Mouse (Mus musculus): ENCODE results near the gene Ltv1. TPM values are rescaled to one million over a fixed set of nuclear protein-coding genes. Genes with fewer than 3 reads are reported as not detected.

Ltv1 gene
- total and polyA plus RNA-seq, 3 experiments, result 29.0 to 68.8 (median 36.7) TPM

- Histone ChIP-seq H3K9me3 (replicated peaks) (no peaks in the 10 kb centered on the region), H3K4me1 (ENCODE audit: insufficient read depth, low read depth, low read length) (peaks cover 5% of the 10 kb centered on the region; the same call in 1 of the 2 replicates), H3K27me3 (ENCODE audit: insufficient read depth, low read length) (peaks cover 23% of the 10 kb centered on the region), H3K4me3 (ENCODE audit: low read depth, low read length) (no peak overlapping the region), H3K36me3 (replicated peaks) (peaks cover 13% of the 10 kb centered on the region)
- TF ChIP-seq TAL1 (conservative IDR thresholded peaks at IDR 0.05; ENCODE audit: low read depth, low read length) (no peak), GATA2 (IDR thresholded peaks at IDR 0.05; ENCODE audit: borderline replicate concordance, low read depth, low read length) (no peak), GATA1 (IDR thresholded peaks at IDR 0.05; ENCODE audit: borderline replicate concordance, low read length) (no peak)
- DNase-seq (ENCODE audit: low spot score) (no peak), ATAC-seq (ENCODE audit: extremely low read depth, insufficient number of reproducible peaks, low FRiP score, poor library complexity, severe bottlenecking) (no peak)
Measured at GRCm38 (mm10) chr10:13171461-13171860, 21.5 kb downstream of the Ltv1 start.

DNA sequence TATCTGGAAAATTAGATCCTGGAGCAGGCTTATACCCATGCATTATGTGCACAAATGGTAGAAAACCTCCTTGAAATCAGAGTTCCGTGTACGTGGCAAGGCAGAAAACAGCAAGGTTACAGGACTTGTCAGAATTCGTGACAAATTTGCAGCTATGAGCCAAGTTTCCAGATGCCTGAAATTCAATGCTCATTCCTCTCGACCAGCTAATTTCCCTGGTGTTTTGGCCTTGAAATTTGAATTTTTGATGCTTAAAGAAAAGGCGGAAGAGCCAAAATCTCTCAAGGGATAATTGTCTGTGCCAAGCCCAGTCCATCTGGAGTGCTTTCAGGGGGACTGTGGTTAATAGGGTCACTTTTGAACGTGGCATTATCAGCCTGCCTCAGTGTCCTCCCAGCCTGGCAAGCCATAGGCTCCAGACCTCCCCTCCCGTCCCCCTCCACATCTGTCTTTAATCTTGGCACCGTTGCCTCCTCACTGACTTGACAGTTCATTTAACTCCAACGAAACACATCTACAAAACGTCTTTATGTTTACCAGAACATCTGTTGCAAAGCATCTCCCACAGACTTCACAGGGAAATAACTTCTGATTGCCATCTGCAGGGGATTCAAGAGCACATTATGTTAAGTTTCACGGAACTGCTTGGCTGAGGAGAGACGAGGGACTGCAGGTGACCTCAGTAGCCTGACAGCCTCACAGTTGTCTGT, 22.1 kb downstream of the Ltv1 start:
- TF ChIP-seq TAL1 (conservative IDR thresholded peaks at IDR 0.05; ENCODE audit: low read depth, low read length) (no peak), GATA1 (IDR thresholded peaks at IDR 0.05; ENCODE audit: borderline replicate concordance, low read length) (no peak)
- H3K4me3 ChIP-seq (ENCODE audit: low read depth, low read length), result no peak overlapping the region

GRCm38 (mm10) chr10:13168461-13168860, 24.5 kb downstream of the Ltv1 start:
- TF ChIP-seq GATA1 (IDR thresholded peaks at IDR 0.05; ENCODE audit: borderline replicate concordance, low read length) (no peak), TAL1 (conservative IDR thresholded peaks at IDR 0.05; ENCODE audit: low read depth, low read length) (no peak), GATA2 (IDR thresholded peaks at IDR 0.05; ENCODE audit: borderline replicate concordance, low read depth, low read length) (no peak), CTCF (IDR thresholded peaks at IDR 0.05; ENCODE audit: low read depth, low read length) (no peak), POLR2AphosphoS5 (IDR thresholded peaks at IDR 0.05; ENCODE audit: insufficient replicate concordance, low read depth, low read length) (no peak)
- Histone ChIP-seq H3K9me3 (replicated peaks) (no peaks in the 10 kb centered on the region), H3K36me3 (replicated peaks) (no peaks in the 10 kb centered on the region), H3K27me3 (ENCODE audit: insufficient read depth, low read length) (peaks cover 23% of the 10 kb centered on the region), H3K4me1 (ENCODE audit: insufficient read depth, low read depth, low read length) (peaks cover 5% of the 10 kb centered on the region; the same call in 1 of the 2 replicates), H3K4me3 (ENCODE audit: low read depth, low read length) (no peak overlapping the region)
- no peak for ATAC-seq (ENCODE audit: extremely low read depth, insufficient number of reproducible peaks, low FRiP score, poor library complexity, severe bottlenecking)
- no peak for DNase-seq (ENCODE audit: low spot score)

More for the DNA sequence above, 22.1 kb downstream of the Ltv1 start:
- Histone ChIP-seq H3K36me3 (replicated peaks) (peaks cover 8% of the 10 kb centered on the region), H3K4me1 (ENCODE audit: insufficient read depth, low read depth, low read length) (peaks cover 5% of the 10 kb centered on the region; the same call in 1 of the 2 replicates), H3K27me3 (ENCODE audit: insufficient read depth, low read length) (peaks cover 23% of the 10 kb centered on the region), H3K9me3 (replicated peaks) (no peaks in the 10 kb centered on the region)
- DNase-seq (ENCODE audit: low spot score) (no peak), ATAC-seq (ENCODE audit: extremely low read depth, insufficient number of reproducible peaks, low FRiP score, poor library complexity, severe bottlenecking) (no peak)

- Histone ChIP-seq H3K4me1 (ENCODE audit: insufficient read depth, low read depth, low read length) (no peaks in the 10 kb centered on the region), H3K36me3 (replicated peaks) (no peaks in the 10 kb centered on the region), H3K9me3 (replicated peaks) (no peaks in the 10 kb centered on the region), H3K4me3 (ENCODE audit: low read depth, low read length) (no peak overlapping the region), H3K27me3 (ENCODE audit: insufficient read depth, low read length) (peaks cover 5% of the 10 kb centered on the region; the same call in 1 of the 2 replicates)
- ATAC-seq (ENCODE audit: extremely low read depth, insufficient number of reproducible peaks, low FRiP score, poor library complexity, severe bottlenecking), result no peak
- DNase-seq (ENCODE audit: low spot score), result no peak
- TF ChIP-seq GATA1 (IDR thresholded peaks at IDR 0.05; ENCODE audit: borderline replicate concordance, low read length) (no peak), POLR2AphosphoS5 (IDR thresholded peaks at IDR 0.05; ENCODE audit: insufficient replicate concordance, low read depth, low read length) (no peak), CTCF (IDR thresholded peaks at IDR 0.05; ENCODE audit: low read depth, low read length) (no peak), TAL1 (conservative IDR thresholded peaks at IDR 0.05; ENCODE audit: low read depth, low read length) (no peak), GATA2 (IDR thresholded peaks at IDR 0.05; ENCODE audit: borderline replicate concordance, low read depth, low read length) (no peak)
Measured at GRCm38 (mm10) chr10:13162031-13162430, 30.9 kb downstream of the Ltv1 start.

- TF ChIP-seq TAL1 (conservative IDR thresholded peaks at IDR 0.05; ENCODE audit: low read depth, low read length), result no peak
- TF ChIP-seq CTCF (IDR thresholded peaks at IDR 0.05; ENCODE audit: low read depth, low read length), result no peak
- no peak for TF ChIP-seq POLR2AphosphoS5 (IDR thresholded peaks at IDR 0.05; ENCODE audit: insufficient replicate concordance, low read depth, low read length)
- no peak for TF ChIP-seq GATA2 (IDR thresholded peaks at IDR 0.05; ENCODE audit: borderline replicate concordance, low read depth, low read length)
- TF ChIP-seq GATA1 (IDR thresholded peaks at IDR 0.05; ENCODE audit: borderline replicate concordance, low read length), result no peak
- Histone ChIP-seq H3K36me3 (replicated peaks) (no peaks in the 10 kb centered on the region), H3K9me3 (replicated peaks) (no peaks in the 10 kb centered on the region), H3K4me1 (ENCODE audit: insufficient read depth, low read depth, low read length) (no peaks in the 10 kb centered on the region), H3K27me3 (ENCODE audit: insufficient read depth, low read length) (peaks cover 9% of the 10 kb centered on the region), H3K4me3 (ENCODE audit: low read depth, low read length) (no peak overlapping the region)
- ATAC-seq (ENCODE audit: extremely low read depth, insufficient number of reproducible peaks, low FRiP score, poor library complexity, severe bottlenecking) (no peak), DNase-seq (ENCODE audit: low spot score) (no peak)
Measured at GRCm38 (mm10) chr10:13160913-13161312, 32.1 kb downstream of the Ltv1 start.

- Histone ChIP-seq H3K4me3 (ENCODE audit: low read depth, low read length) (no peak overlapping the region), H3K36me3 (replicated peaks) (no peaks in the 10 kb centered on the region), H3K9me3 (replicated peaks) (no peaks in the 10 kb centered on the region), H3K4me1 (ENCODE audit: insufficient read depth, low read depth, low read length) (no peaks in the 10 kb centered on the region), H3K27me3 (ENCODE audit: insufficient read depth, low read length) (peaks cover 24% of the 10 kb centered on the region)
- DNase-seq (ENCODE audit: low spot score), result no peak
- TF ChIP-seq GATA1 (IDR thresholded peaks at IDR 0.05; ENCODE audit: borderline replicate concordance, low read length), result no peak
- TF ChIP-seq POLR2AphosphoS5 (IDR thresholded peaks at IDR 0.05; ENCODE audit: insufficient replicate concordance, low read depth, low read length), result no peak
- no peak for TF ChIP-seq TAL1 (conservative IDR thresholded peaks at IDR 0.05; ENCODE audit: low read depth, low read length)
- TF ChIP-seq CTCF (IDR thresholded peaks at IDR 0.05; ENCODE audit: low read depth, low read length), result no peak
- no peak for TF ChIP-seq GATA2 (IDR thresholded peaks at IDR 0.05; ENCODE audit: borderline replicate concordance, low read depth, low read length)
- no peak for ATAC-seq (ENCODE audit: extremely low read depth, insufficient number of reproducible peaks, low FRiP score, poor library complexity, severe bottlenecking)
Measured at GRCm38 (mm10) chr10:13155377-13155776, 37.6 kb downstream of the Ltv1 start.

Data from G1E (cell line).